Mouse (Mus musculus): ENCODE measurements around the gene Alx3. TPM values are rescaled to one million over a fixed set of nuclear protein-coding genes. Genes with fewer than 3 reads are reported as not detected.

Gene Alx3
- total RNA-seq, 2 experiments from 2014 or later = not detected

GRCm38 (mm10) chr3:107582130-107582874, 12.5 kb upstream of the Alx3 start:
- ATAC-seq (replicated peaks; ENCODE audit: low FRiP score, low TSS enrichment, poor library complexity, severe bottlenecking) = no peak

- ATAC-seq (replicated peaks; ENCODE audit: low FRiP score, low TSS enrichment, poor library complexity, severe bottlenecking) = no peak
Measured at GRCm38 (mm10) chr3:107582875-107583767, 11.7 kb upstream of the Alx3 start.

- ATAC-seq (replicated peaks; ENCODE audit: low FRiP score, low TSS enrichment, poor library complexity, severe bottlenecking) = no peak
Measured at GRCm38 (mm10) chr3:107583893-107584292, 10.9 kb upstream of the Alx3 start.

GRCm38 (mm10) chr3:107586504-107586903, 8.3 kb upstream of the Alx3 start:
- no peak for ATAC-seq (replicated peaks; ENCODE audit: low FRiP score, low TSS enrichment, poor library complexity, severe bottlenecking)

GRCm38 (mm10) chr3:107591612-107592011, 3.2 kb upstream of the Alx3 start:
- no peak for ATAC-seq (replicated peaks; ENCODE audit: low FRiP score, low TSS enrichment, poor library complexity, severe bottlenecking)

- ATAC-seq (replicated peaks; ENCODE audit: low FRiP score, low TSS enrichment, poor library complexity, severe bottlenecking) = no peak
Measured at GRCm38 (mm10) chr3:107593632-107594031, 1.2 kb upstream of the Alx3 start.

GRCm38 (mm10) chr3:107595264-107595937, 570 bp downstream of the Alx3 start:
- no peak for ATAC-seq (replicated peaks; ENCODE audit: low FRiP score, low TSS enrichment, poor library complexity, severe bottlenecking)

- peak; percentile 33; the same call in 1 of the 2 replicates for ATAC-seq (replicated peaks; ENCODE audit: low FRiP score, low TSS enrichment, poor library complexity, severe bottlenecking)
Measured at GRCm38 (mm10) chr3:107595938-107596461, 1.2 kb downstream of the Alx3 start.

- no peak for ATAC-seq (replicated peaks; ENCODE audit: low FRiP score, low TSS enrichment, poor library complexity, severe bottlenecking)
Measured at GRCm38 (mm10) chr3:107596559-107596958, 1.7 kb downstream of the Alx3 start.

- ATAC-seq (replicated peaks; ENCODE audit: low FRiP score, low TSS enrichment, poor library complexity, severe bottlenecking) = no peak
Measured at GRCm38 (mm10) chr3:107597134-107597533, 2.3 kb downstream of the Alx3 start.

- no peak for ATAC-seq (replicated peaks; ENCODE audit: low FRiP score, low TSS enrichment, poor library complexity, severe bottlenecking)
Measured at GRCm38 (mm10) chr3:107597586-107598389, 3.0 kb downstream of the Alx3 start.

- ATAC-seq (replicated peaks; ENCODE audit: low FRiP score, low TSS enrichment, poor library complexity, severe bottlenecking) = no peak
Measured at GRCm38 (mm10) chr3:107600127-107600526, 5.3 kb downstream of the Alx3 start.

- peak; percentile 69 for ATAC-seq (replicated peaks; ENCODE audit: low FRiP score, low TSS enrichment, poor library complexity, severe bottlenecking)
Measured at GRCm38 (mm10) chr3:107605304-107605703, 10.5 kb downstream of the Alx3 start.

- ATAC-seq (replicated peaks; ENCODE audit: low FRiP score, low TSS enrichment, poor library complexity, severe bottlenecking) = no peak
Measured at GRCm38 (mm10) chr3:107607221-107607620, 12.4 kb downstream of the Alx3 start.

GRCm38 (mm10) chr3:107608808-107609207, 14.0 kb downstream of the Alx3 start:
- ATAC-seq (replicated peaks; ENCODE audit: low FRiP score, low TSS enrichment, poor library complexity, severe bottlenecking) = no peak

- ATAC-seq (replicated peaks; ENCODE audit: low FRiP score, low TSS enrichment, poor library complexity, severe bottlenecking) = no peak
Measured at GRCm38 (mm10) chr3:107609376-107609775, 14.5 kb downstream of the Alx3 start.

- ATAC-seq (replicated peaks; ENCODE audit: low FRiP score, low TSS enrichment, poor library complexity, severe bottlenecking) = no peak
Measured at GRCm38 (mm10) chr3:107611394-107611793, 16.6 kb downstream of the Alx3 start.

GRCm38 (mm10) chr3:107612902-107613525, 18.2 kb downstream of the Alx3 start:
- peak; percentile 83 for ATAC-seq (replicated peaks; ENCODE audit: low FRiP score, low TSS enrichment, poor library complexity, severe bottlenecking)

GRCm38 (mm10) chr3:107617800-107618199, 23.0 kb downstream of the Alx3 start:
- ATAC-seq (replicated peaks; ENCODE audit: low FRiP score, low TSS enrichment, poor library complexity, severe bottlenecking) = no peak

All from megakaryocyte-erythroid progenitor cell, adult 5-6 weeks (primary cell).